Mouse (Mus musculus): ENCODE results near the gene Zfp541.

The Zfp541 gene

DNA sequence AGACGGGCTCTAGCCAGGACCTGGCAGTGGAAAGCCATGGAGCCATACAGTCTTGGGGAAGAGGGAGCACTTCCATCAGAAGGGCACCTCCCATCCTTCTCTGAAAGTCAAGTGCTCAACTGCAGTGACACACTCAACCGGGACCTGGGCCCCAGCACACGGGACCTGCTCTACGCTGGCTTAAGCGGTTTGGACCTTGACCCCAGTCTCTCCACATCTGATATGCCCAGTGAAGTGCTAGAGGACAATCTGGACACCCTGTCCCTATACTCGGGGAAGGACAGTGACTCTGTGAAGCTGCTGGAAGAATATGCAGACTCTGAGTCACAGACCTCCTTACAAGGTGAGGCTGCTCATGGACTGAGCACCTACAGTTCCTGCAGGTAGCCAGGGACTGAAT lies 10.3 kb downstream of the Zfp541 start:
- no peak for DNase-seq (ENCODE audit: low read depth, low spot score)

GRCm38 (mm10) chr7:16079947-16080346 lies 18.3 kb downstream of the Zfp541 start:
- DNase-seq (ENCODE audit: low read depth, low spot score): no peak

GRCm38 (mm10) chr7:16080581-16080980 lies 19.0 kb downstream of the Zfp541 start:
- no peak for DNase-seq (ENCODE audit: low read depth, low spot score)

- no peak for DNase-seq (ENCODE audit: low read depth, low spot score)
Observed at GRCm38 (mm10) chr7:16083361-16083760, 21.7 kb downstream of the Zfp541 start.

DNA sequence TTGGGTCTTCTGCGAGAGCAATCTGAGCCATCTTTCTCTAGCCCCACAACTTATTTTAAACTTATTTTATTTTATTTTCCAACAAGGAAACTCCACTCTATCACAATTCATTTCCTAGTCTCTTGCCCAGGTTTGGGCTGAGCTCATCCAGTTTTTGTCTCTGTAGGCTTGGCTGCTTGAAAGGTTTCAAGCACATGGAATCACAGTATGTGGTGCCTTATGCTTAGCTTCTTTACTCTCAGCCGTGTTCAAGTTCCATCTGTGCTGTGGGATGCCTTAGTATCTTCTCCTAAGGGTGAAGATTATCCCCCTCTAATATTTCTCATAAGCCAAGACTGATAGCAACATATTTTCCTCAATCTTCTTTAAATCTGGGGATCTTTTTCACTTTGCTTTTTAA lies 26.0 kb downstream of the Zfp541 start:
- DNase-seq (ENCODE audit: low read depth, low spot score): no peak

DNA sequence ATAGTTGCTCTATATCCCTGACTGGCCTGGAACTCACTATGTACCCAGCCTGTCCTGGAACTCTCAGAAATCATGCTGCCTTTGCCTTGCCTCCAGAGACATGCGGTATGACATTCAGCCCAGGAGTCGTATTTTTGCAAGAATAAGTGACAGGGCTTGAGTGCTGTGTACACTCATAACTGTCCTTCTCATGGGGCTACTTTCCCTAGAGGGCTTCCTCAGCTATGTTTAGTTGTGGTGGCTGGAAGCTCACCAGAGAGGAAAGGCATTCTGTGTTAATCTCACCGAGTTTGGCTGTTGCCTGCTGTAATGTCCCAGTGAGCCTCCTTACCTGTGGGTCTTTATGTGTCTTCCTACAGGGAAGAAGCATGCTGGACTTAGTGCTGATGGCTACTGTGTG lies 33.0 kb downstream of the Zfp541 start:
- no peak for DNase-seq (ENCODE audit: low read depth, low spot score)

DNA sequence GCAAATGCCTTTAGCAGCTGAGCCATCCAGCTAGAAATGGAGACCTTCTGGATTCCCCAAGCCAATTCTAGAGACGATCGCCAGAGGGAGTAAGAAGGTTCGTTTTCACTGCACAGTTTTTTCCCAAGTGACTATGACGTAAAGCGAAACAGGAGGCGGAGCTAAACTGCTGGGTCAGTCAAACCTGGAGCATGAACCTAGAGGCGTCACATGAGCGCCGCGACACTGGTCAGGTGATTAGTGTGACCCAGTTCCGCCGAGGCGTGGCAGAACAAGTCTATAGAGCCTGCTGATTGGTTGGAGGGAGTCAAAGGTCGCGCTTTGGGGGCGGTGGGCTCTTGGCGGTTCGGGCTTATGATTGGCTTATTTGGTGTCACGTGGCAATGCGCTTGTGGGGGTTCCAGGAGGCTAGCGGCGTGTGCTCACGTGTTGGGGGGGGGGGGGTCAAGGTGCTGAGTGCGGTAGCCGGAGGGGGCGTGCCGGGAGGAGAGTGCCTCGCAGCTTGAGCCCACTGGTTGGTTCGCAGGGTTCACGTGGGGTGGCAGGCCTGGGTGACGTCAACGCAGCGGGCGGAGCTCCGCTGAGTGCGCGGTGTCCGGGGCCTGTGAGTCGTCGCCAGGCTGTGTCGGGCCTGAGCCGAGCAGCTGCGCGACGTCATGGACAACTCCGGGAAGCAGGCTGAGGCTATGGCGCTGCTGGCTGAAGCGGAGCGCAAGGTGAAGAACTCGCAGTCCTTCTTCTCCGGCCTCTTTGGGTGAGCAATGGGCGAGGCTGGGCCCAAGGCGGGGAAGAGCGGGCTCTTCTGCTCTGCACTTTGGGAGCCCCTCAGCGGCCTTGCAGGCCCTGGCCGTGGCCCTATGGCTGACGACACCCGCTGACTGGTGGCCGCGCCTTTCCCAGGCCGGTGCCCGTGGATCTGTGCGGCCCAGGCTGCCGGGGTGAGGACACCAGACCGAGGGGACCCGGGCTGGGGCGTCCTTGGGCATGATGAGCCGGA lies 36.7 kb downstream of the Zfp541 start, which contains the start of gene Napa:
Gene Napa, plus strand, starts transcription at position 438 of the 997 bp plus-strand sequence.
- peak; percentile 99 for DNase-seq (ENCODE audit: low read depth, low spot score)

DNA sequence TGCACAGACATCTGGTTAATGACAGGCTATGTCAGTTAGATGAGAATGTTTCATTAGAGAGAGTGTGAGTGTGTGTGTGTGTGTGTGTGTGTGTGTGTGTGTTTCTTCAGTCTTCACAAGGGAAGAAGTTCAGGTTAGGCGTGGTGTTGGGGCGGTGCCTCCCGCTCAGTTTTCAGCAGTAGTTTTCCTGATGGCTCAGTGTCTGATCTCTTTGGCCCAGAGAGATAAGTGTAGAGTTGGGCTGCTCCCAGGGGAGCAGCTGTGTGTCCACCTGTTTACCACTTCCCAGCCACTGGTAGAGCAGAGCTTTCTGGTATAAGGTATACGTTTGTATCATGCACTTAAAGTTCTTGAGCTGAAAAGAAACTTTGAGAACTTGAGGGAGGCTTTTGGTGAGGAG lies 38.3 kb downstream of the Zfp541 start:
- DNase-seq (ENCODE audit: low read depth, low spot score): peak; percentile 63

DNA sequence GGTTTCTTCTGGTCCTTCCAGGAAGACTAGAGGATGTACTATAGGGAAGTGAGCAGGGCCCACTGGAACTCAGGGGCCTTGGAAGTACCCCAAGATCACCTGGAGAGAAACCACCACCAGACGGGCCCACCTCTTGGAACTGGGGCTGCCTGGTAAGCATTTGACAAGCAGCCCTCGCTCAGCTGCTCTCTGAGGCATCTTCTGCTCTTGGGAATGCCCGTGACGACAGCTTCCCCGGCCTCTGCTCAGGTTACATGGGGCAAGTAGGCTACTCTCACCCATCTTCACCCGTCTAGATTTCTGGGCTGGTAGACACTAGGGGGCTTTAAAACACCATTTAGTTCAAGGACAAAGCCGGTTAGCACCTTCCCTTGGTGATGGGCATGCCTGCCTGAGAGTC lies 39.5 kb downstream of the Zfp541 start:
- no peak for DNase-seq (ENCODE audit: low read depth, low spot score)

DNA sequence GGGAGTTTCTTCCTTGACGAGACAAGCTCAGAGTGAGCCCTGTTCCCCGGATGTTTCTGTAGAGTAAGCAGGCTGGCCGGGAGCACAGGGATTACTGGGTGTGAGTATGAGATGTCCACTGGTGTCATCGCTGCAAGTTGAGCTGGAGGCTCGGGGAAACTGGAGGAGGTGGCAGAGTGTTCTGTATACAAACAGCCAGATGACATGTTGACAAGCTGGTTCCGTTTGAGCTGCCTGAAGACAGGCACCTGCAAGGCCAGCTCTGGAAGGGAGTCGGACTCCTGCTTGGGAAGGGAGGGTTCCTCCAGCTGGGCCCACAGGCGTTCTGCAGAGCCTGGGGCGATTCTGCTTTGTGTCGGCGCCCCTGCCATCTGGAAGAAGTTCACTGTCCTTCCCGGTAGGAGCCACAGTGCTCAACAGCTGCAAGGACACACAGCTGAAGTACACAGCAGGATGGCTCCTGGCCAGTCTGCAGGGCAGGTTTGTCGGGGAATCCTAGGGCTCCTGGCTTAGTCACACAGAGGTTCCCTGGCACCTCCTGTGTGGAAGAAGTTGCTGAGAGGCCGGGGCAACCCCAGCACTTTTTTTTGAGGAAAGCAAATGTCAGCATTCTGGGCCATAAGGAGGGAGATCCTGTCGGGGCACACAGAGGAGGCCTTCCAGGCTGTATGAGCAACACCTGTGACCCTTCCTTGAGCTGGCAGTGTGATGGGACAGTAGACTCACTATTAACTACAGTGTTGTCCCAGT lies 40.3 kb downstream of the Zfp541 start:
- no peak for DNase-seq (ENCODE audit: low read depth, low spot score)

DNA sequence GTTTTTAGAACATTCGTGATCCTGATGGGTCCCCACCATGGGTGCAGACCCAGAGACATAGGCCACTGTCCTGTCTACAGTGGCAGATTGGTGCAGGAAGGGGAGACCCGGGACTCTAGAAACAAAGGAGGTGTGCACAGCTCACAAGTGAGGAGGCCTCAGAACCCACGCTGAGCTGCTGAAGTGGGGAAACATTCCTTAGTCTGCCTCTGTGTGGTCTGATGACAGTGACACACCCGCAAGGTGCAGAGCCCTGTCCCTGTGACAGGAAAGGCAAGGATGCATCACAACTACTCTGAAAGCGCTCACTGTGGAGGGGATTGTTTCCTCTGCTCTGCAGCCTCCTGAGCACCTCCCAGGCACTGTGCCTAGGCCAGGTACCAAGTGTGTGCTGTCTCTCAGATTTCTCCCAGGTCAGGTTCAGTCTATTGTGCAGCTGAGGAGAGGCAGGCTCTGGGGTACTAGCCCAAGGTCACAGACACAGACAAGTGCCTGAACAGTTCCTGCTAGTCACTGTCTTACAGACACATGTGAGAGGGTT lies 41.1 kb downstream of the Zfp541 start:
- DNase-seq (ENCODE audit: low read depth, low spot score): no peak

GRCm38 (mm10) chr7:16103760-16104159 lies 42.1 kb downstream of the Zfp541 start:
- no peak for DNase-seq (ENCODE audit: low read depth, low spot score)

GRCm38 (mm10) chr7:16104611-16105388 lies 43.2 kb downstream of the Zfp541 start:
- no peak for DNase-seq (ENCODE audit: low read depth, low spot score)

DNA sequence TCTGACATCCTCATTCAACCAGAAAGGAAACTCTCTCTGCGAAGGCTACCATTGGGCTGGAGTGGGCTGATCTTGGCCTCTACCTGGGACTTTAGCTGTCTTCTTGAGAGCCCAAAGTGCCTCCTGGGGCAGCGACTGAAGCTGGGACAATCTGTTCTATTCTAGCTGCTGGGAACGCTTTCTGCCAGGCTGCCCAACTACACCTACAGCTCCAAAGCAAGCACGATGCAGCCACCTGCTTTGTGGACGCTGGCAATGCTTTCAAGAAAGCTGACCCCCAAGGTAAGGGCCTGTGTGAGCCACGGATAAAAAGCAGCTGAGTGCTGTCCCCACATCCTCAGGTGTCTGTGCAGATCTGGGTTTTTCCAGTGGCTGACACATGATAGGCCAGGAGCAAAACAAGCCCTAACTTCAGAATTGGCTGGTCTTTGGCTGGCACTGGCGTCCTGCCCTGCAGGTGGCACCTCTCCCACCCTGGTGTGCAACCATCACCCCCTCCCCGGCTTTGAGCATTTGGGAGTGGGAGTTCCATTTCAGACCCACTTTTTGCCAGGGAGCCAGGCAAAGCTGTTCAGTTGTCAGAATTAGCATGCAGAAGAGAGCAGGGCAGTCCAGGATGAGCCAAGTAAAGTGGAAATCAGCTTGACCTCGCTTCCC lies 47.4 kb downstream of the Zfp541 start:
- DNase-seq (ENCODE audit: low read depth, low spot score): no peak

DNA sequence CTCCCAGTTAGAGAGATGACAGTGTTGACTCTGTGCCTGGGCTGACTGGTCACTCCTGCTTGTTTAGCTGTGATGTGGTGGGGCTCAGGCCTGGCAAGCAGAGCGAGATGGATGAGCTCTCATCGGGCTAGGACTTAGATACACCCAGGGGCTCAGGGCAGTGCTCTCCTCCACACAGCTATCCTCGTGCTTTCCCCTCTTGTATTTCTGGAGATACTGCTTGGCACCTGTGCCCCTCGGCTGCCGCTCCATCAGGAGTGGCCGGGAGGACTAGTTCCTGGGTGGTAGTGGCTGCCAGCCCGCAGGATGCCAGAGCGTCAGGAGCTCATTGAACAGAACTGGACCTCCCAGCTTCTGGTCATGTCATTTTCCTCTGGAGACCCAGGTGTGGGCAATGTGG lies 48.5 kb downstream of the Zfp541 start:
- DNase-seq (ENCODE audit: low read depth, low spot score): no peak

DNA sequence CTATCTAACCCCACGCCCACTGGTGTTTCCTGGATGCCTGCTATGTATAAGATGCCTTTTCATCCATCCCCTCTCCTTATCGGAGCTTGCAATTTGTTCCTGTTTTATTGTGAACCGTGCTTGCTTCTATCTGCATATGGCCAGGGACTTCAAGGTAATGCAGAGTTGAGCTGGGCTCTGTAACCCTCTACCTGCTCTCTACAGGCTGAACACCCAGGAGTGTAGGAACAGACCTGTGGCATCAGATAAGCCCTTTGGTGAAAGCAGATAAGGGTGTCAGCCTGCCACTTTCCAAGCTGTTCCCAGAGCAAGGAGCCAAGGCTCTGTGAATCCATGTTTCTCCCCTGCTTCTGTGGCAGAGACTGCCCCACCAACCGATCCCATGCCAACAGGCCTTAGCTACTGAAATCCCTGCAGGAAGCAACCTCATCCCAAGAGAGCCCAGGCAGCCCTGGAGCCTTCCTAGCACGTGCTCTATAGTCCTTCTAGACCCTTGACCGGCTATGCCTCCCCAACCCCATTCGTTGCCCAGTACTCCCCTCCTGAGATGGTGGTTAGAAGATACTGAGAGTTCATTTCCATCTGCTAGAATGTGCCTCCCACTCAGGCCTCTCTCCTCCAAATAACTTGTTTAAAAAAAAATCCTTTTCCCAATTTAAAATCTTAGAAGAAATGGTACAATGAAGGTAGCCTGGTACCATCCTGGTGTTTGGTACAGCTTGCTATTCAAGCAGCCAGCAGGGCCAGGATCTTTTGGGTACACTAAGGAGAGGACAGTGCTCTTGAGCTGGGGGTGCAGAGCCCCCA lies 49.9 kb downstream of the Zfp541 start:
- DNase-seq (ENCODE audit: low read depth, low spot score): no peak

DNA sequence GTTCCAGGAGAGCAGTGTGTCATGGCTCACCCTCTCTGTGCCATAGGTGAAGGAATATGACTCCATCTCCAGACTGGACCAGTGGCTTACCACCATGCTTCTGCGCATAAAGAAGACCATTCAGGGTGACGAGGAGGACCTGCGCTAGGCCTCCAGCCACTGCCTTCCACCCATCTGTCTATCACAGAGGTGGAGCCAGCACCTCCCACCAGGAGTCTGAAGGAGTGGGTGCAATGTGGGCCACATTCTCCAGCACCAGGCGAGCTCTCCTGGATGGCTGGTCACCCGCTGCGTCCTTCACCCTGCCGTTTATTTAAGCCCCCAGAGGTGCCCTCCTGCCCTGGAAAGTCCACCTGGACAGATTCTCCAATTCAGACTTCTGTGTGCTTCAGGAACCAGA lies 54.8 kb downstream of the Zfp541 start:
- DNase-seq (ENCODE audit: low read depth, low spot score): no peak

DNA sequence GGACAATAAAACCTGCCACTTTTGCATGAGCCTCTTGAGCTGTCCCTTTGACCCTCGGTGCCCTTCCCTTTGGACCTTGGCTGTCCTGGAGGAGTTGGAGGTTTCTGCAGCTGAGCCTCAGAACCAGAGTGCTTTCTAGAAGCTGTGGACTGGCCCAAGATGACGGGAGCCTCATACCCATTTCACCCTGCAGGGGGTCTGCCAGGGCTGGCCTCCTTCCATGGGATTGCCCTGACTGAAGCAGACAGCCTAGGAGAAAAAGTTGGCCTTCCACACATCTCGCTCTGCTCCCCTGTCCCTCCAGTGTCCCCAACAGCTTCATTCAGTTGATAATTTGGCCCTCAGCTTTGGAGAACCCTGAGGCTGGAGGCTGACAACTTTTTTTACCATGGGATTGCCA lies 55.5 kb downstream of the Zfp541 start:
- DNase-seq (ENCODE audit: low read depth, low spot score): no peak

DNA sequence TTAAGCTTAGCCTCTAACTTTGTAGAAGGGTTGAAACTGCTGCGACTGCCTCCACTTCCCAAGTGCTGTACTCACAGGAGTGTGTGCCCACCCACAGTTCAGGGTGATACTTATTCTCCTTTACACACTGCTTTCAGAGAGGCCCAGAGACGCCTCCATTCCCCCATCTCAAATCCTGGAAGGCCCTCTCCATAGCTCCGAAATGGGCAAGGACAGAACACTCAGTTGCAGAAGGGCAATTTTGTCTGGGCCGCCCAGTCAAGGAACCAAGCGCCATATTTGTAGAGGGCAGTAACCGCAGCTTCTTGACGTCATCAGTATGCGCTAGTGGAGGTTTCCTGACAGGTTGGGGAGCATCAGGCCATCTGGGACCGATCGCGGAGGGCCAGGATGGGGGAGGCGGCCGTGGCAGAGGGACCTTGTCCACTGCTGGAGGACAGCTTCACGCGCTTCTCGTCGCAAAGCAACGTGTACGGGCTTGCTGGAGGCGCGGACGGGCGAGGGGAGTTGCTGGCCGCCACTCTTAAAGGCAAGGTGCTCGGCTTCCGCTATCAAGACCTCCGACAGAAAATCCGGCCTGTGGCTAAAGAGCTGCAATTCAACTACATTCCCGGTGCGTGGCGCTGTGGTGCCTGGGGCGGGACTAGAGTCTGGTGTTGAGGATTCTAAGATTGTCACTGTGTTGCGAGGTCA lies 58.1 kb downstream of the Zfp541 start, which contains the start of gene Kptn:
Gene Kptn, plus strand, starts transcription at position 327 of the 693 bp plus-strand sequence.
- peak; percentile 84 for DNase-seq (ENCODE audit: low read depth, low spot score)

DNA sequence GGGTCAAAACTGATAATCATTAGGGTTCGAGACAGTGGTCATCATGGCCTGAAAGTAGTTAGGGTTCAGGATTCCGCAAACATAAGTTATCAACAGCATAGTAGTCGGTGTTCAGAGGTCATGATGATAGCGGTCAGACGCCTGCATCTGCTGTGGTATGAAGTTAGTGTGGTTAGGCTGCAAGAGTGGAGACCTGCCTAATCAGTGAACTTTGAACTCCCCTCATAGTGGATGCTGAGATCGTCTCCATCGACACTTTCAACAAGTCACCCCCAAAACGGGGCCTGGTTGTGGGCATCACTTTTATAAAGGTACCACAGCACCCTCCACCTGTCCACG lies 58.6 kb downstream of the Zfp541 start:
- no peak for DNase-seq (ENCODE audit: low read depth, low spot score)
